Mouse (Mus musculus) right cerebral cortex, postnatal 25 days (tissue): ENCODE measurements at regions not wholly inside any gene's neighbourhood (a gene's known extent, or its start where the extent isn't known, plus 50 kb on each side); places are given as distances from the start of the nearest gene placed in this dataset.
A peak's percentile ranks its signal among the peaks of the same experiment; 100 is the strongest.
"Not testable (repeated sequence)": the region's sequence is repeated elsewhere in the genome, so short reads cannot be mapped to it uniquely, and the experiment has no call there.

Experiments
- DNase-seq: peaks from one replicate; pipeline ENCODE4 v3.0.0; 2022

GRCm38 (mm10) chr16:51169294-51169693, 578.3 kb upstream of the Ccdc54 start:
- DNase-seq: no peak

GRCm38 (mm10) chr16:51160768-51161167, 569.8 kb upstream of the Ccdc54 start:
- no peak for DNase-seq

- no peak for DNase-seq
Measured at GRCm38 (mm10) chr16:51138575-51138974, 547.6 kb upstream of the Ccdc54 start.

- peak; percentile 34 for DNase-seq
Measured at GRCm38 (mm10) chr16:51119835-51120234, 528.9 kb upstream of the Ccdc54 start.

GRCm38 (mm10) chr16:51118365-51118764, 527.4 kb upstream of the Ccdc54 start:
- no peak for DNase-seq

- no peak for DNase-seq
Measured at GRCm38 (mm10) chr16:51117836-51118235, 526.9 kb upstream of the Ccdc54 start.

- no peak for DNase-seq
Measured at GRCm38 (mm10) chr16:51109864-51110263, 518.9 kb upstream of the Ccdc54 start.

GRCm38 (mm10) chr16:51107421-51107820, 516.5 kb upstream of the Ccdc54 start:
- DNase-seq: no peak

- no peak for DNase-seq
Measured at GRCm38 (mm10) chr16:51086556-51086955, 495.6 kb upstream of the Ccdc54 start.

- DNase-seq: no peak
Measured at GRCm38 (mm10) chr16:51080146-51080545, 489.2 kb upstream of the Ccdc54 start.

GRCm38 (mm10) chr16:51048650-51049049, 457.7 kb upstream of the Ccdc54 start:
- no peak for DNase-seq

- DNase-seq: no peak
Measured at GRCm38 (mm10) chr16:51048169-51048568, 457.2 kb upstream of the Ccdc54 start.

- DNase-seq: no peak
Measured at GRCm38 (mm10) chr16:51041311-51041710, 450.4 kb upstream of the Ccdc54 start.

- no peak for DNase-seq
Measured at GRCm38 (mm10) chr16:51002876-51003275, 411.9 kb upstream of the Ccdc54 start.

GRCm38 (mm10) chr16:50964395-50964794, 373.4 kb upstream of the Ccdc54 start:
- no peak for DNase-seq

- DNase-seq: no peak
Measured at GRCm38 (mm10) chr16:50944091-50944490, 353.1 kb upstream of the Ccdc54 start.

- not testable (repeated sequence) for DNase-seq
Measured at GRCm38 (mm10) chr16:50943581-50943980, 352.6 kb upstream of the Ccdc54 start.

GRCm38 (mm10) chr16:50942291-50942690, 351.3 kb upstream of the Ccdc54 start:
- no peak for DNase-seq

GRCm38 (mm10) chr16:50939316-50939715, 348.4 kb upstream of the Ccdc54 start:
- DNase-seq: no peak

- DNase-seq: no peak
Measured at GRCm38 (mm10) chr16:50907732-50908131, 316.8 kb upstream of the Ccdc54 start.

GRCm38 (mm10) chr16:50899151-50899550, 308.2 kb upstream of the Ccdc54 start:
- DNase-seq: no peak

- no peak for DNase-seq
Measured at GRCm38 (mm10) chr16:50877926-50878325, 287.0 kb upstream of the Ccdc54 start.

- DNase-seq: no peak
Measured at GRCm38 (mm10) chr16:50871318-50871717, 280.4 kb upstream of the Ccdc54 start.

GRCm38 (mm10) chr16:50863565-50863964, 272.6 kb upstream of the Ccdc54 start:
- no peak for DNase-seq

GRCm38 (mm10) chr16:50859513-50859912, 268.6 kb upstream of the Ccdc54 start:
- DNase-seq: no peak

GRCm38 (mm10) chr16:50852081-50852480, 261.1 kb upstream of the Ccdc54 start:
- DNase-seq: no peak
